Mouse (Mus musculus): ENCODE data around the gene Zbtb41.
A peak's percentile ranks its signal among the peaks of the same experiment; 100 is the strongest.
"Not testable (repeated sequence)": the region's sequence is repeated elsewhere in the genome, so short reads cannot be mapped to it uniquely, and the experiment has no call there.

Gene Zbtb41

DNA sequence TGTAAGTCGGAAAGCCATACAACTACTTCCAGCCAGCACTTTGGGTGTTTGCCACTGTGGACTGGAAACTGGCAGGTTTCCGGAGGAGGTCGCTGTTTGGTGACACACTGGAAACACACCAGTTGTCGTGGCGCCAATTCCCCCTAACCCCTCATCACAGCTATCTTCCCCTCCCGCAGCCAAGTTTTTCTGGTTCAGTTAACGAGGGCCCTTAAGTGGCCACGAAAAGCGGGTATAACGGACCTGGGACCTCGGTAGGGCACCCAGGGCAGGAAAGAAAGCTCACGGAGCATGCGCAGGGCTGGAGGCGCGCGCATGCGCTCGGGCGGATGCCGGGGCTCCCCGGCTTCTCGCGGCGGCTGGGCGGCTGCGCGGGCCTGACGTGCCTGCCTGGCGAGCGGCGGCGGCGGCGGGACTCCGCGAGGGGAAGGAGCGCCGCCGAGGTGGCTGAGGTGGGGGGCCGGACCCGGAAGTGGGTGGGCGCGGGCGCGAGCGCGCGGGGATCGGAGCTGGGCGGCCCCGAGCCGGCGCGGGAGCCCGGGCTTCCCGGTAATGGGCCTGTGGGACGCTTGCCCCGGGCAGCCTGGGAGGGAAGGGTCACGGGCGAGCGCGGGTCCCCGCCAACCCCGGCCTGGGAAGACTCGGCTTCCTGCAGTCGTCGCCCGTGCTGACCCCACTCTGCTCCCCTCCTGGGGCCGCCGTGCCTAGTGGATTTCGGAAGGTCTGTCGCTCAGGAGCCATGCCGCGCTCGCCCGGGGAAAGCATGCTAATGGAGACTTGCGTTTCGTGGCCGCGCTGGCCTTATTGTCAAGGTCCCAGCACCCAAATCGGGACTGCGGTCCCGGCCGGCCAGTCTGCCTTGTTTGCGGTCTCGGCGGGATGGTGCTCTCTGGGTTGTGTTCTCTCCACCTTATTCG, at the start of gene Zbtb41:
TSS of gene Zbtb41 (plus strand) at position 414 of the 917 bp plus-strand sequence.
- peak; percentile 94 for DNase-seq (ENCODE audit: inconsistent ontology term)

DNA sequence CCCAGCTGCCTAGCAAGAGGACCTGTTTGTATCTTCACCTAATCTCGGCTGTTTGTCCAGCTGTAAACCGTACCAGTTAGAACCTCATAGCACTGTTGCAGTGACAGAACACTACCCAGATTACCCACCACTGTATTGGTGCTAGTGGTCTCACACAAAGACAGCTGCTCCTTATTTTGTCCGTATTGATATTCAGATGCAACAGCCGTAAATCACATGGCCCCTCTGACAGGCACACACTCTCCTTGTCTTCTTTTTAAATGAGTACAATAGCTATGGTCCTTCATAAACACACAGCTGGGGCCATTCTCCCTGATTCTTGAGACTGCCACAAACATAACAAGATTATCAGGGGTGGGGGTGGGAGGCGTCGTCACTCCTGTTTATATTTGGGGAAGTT, 46.2 kb upstream of the Zbtb41 start:
- no peak for DNase-seq (ENCODE audit: inconsistent ontology term)

DNA sequence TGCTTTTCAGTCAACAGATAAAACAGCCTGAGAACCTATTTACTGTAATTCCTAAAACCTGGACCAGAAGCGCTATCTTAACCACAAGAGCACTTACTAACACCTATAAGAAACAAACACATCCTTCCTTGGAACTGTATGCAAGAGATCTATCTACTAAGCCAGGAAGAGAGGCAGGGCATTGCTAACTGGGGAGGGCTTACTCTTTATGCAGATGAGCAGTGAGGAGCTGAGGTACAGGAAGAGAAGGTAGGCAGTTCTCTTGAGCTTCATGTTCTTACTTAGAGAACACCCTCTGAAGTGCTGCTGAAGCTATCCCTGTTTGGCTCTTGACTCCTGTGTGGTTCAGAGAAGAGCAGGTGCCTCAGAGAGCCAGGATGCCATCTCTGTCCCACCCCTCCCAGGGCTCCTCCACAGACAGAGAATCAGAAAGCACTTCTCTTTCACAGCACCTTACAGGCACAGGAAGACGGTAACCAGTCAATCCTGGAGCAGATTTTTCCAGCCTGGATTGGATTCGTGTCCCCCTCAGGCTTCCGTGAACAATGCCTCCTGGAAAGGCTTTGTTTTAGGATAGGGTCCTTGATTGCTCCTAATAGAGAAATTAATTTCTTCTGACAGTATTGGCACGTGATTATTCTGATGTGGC, 45.3 kb upstream of the Zbtb41 start, which contains the start of gene Crb1:
TSS of gene Crb1 (minus strand) at position 463 of the 649 bp plus-strand sequence.
- peak; percentile 77 for DNase-seq (ENCODE audit: inconsistent ontology term)

DNA sequence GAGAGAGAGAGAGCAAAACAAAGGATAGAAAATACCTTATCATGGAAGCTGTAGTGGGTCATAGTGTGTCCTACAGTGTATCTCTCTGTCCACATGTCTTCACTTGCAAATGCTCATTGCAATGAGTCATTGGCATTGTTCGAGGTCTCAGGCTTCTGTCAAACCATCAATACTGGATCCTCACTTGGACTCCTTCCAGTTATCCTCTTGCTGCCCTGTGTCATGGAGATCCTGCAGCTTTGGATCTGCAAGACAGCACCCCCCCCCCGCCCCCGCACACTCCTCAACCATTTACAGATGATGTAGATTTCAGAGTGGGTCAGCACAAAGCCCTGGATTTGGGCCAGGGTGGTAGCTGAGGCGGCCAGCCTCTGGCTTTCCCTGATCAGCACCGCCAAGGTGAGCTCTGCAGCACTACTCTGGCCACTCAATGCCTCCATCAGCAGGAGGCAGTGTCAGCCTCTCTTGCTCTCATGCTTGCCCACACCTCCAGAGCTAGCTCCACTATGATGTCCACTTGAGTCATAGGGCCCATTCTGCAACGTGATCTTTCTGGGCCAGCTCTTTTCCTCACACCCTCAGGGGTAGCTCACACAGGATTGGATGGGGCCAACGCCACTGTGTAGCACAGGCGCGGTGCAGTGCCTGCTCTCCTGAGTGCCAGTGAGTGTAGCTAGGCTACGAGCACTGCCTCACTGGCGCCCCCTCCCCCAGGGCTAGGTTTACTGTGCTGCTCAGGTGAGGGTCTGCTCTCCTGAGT, 43.0 kb upstream of the Zbtb41 start:
- DNase-seq (ENCODE audit: inconsistent ontology term): peak; percentile 69

DNA sequence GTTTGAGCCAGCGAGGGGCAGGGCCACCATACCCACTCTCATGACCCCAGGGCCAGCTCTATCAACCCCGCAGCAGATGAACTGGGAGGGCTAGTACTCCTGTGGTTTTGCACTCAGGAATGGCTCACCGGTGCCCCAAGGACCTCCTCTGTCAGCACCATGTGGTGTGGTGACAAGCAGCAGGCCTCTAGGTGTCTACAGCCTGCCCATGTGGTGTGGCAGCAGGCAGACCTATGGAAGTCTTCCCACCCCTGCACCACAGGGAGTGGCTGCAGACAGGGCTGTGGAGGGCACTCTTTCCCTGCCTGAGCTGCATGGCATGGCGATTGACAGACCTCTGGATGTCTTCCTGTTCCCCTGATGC, 42.5 kb upstream of the Zbtb41 start:
- no peak for DNase-seq (ENCODE audit: inconsistent ontology term)

GRCm38 (mm10) chr1:139391747-139392146, 30.3 kb upstream of the Zbtb41 start:
- no peak for DNase-seq (ENCODE audit: inconsistent ontology term)

- DNase-seq (ENCODE audit: inconsistent ontology term): no peak
These were observed 25.5 kb upstream of the Zbtb41 start for GRCm38 (mm10) chr1:139396589-139396988.

DNA sequence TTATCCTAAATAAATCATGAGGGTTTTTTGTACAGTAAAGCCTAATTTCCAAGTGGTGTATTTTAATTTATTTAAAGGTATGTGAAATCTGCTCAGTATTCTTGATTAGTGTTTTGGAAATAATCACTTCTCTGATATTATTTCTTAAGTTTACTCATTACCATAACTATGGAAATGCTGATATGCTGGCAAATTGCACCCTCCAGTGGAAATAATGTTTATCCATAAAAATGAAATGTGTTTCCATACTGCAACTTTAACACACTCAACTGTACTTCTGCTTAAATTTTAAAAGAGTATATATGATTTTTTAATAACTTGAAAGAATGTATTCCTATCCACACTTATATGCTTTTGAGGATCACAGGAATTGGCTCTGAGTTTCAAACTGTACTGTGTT, 16.3 kb upstream of the Zbtb41 start:
- DNase-seq (ENCODE audit: inconsistent ontology term): peak; percentile 13

- no peak for DNase-seq (ENCODE audit: inconsistent ontology term)
These were observed 14.4 kb upstream of the Zbtb41 start for GRCm38 (mm10) chr1:139407701-139408100.

DNA sequence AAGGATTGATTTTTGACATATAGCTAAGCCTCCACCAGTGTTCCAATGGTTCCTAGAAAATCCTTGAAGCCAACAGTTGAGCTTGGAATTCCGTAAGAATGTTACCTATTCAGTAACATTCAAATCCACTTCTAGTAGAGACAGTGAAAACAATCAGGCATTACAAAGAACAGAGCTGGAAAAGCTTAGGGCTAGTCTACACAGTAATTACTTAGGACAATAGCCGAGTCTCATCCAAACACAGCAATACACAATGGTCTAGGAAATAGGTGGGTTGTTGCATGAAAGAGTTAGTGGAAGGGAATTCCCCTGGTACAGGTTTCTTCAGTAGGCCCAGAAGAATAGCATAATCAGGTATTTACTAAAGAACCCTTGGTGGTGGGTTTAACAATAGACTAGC, 9.7 kb upstream of the Zbtb41 start:
- DNase-seq (ENCODE audit: inconsistent ontology term): not testable (repeated sequence)

DNA sequence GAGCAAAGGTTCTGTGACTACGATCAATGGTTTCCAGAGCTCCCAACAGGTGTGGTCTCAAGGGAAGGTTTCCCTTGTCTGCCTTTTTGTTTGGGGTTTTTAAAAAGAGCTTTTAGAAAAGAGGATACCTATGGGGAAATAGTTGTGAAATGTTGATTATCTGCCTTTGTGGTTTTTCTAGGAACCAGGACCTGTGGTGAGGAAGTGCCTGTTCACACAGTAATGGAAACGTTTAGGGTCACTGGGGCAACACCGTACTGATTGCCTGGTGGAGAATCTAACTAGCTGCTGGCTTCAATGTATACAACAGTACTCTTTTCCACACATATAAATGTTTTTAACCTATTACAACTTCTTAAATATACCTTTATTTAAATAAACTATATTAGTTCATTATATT, 8.6 kb upstream of the Zbtb41 start:
- no peak for DNase-seq (ENCODE audit: inconsistent ontology term)

DNA sequence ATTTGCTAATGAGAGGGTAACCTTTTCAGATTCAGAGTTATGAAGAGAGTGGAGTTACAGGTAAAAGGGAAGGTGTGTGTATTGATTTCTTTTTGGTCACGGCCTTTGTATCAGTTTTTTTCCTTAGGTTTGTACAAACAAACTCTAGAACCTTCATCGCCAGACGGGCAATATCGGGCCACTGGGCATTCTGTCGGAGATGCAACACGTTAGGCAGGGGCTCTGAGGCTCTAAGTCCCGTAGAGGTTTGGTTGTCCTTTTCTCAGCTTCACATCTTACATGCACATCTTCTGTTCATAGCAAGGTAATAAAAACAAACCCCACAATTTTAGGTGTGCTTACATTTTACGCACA, 590 bp upstream of the Zbtb41 start:
- DNase-seq (ENCODE audit: inconsistent ontology term): no peak

GRCm38 (mm10) chr1:139422941-139423340, 853 bp downstream of the Zbtb41 start:
- DNase-seq (ENCODE audit: inconsistent ontology term): peak; percentile 55

GRCm38 (mm10) chr1:139423931-139424330, 1.8 kb downstream of the Zbtb41 start:
- DNase-seq (ENCODE audit: inconsistent ontology term): no peak

DNA sequence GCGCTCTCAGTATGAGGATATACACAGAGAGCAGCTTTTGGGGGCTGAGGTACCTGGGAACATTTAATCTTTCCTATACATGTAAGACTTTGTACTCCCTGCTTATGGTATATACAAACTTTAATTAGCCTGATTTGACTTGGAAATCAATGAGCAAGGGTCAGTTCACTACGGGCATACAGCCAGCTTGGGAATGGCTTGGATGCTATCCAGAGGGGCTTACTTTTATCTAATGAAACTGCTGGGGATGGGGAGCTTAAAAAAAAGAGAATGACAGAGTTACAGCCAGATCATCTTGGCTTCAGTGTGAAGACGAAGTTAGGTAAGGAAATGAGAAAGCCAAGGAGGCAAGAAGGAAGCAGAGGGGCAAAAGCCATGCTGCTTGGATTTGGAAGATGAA, 2.9 kb downstream of the Zbtb41 start:
- DNase-seq (ENCODE audit: inconsistent ontology term): no peak

- DNase-seq (ENCODE audit: inconsistent ontology term): no peak
These were observed 16.3 kb downstream of the Zbtb41 start for GRCm38 (mm10) chr1:139438373-139438772.

- not testable (repeated sequence) for DNase-seq (ENCODE audit: inconsistent ontology term)
These were observed 21.0 kb downstream of the Zbtb41 start for GRCm38 (mm10) chr1:139443103-139443502.

- peak; percentile 91 for DNase-seq (ENCODE audit: inconsistent ontology term)
These were observed 32.5 kb downstream of the Zbtb41 start, which contains the start of gene Aspm for GRCm38 (mm10) chr1:139454340-139455225. TSS of gene Aspm (plus strand) at chr1:139454772.

GRCm38 (mm10) chr1:139455226-139455869, 33.3 kb downstream of the Zbtb41 start:
- peak; percentile 34 for DNase-seq (ENCODE audit: inconsistent ontology term)

GRCm38 (mm10) chr1:139460807-139461206, 38.7 kb downstream of the Zbtb41 start:
- no peak for DNase-seq (ENCODE audit: inconsistent ontology term)

- no peak for DNase-seq (ENCODE audit: inconsistent ontology term)
These were observed 43.8 kb downstream of the Zbtb41 start for GRCm38 (mm10) chr1:139465936-139466335.

All from Muller cell, postnatal 12 days (primary cell).